ENCODE assay signal across 9 mouse cellular contexts in genomic region chr13:96593621-96594020, GRCm38 (mm10). TPM values are rescaled to one million over a fixed set of nuclear protein-coding genes. Genes with fewer than 3 reads are reported as not detected.
DNase-seq lines count a peak whose midpoint lies in the region; ATAC-seq lines count a peak whose summit lies in the region.
"Had no signal": no experiment of that assay in that cellular context is flagged by ENCODE, and none has a peak within 500 bp of the region (broad histone marks: within the 10 kb centered on the region; RNA-seq: fewer than 3 reads in every experiment).

No protein-coding gene starts in this region.

- no peak overlapping the region for H3K27ac ChIP-seq in heart, embryonic 11.5 days (ENCODE audit: low read depth, low read length)
- H3K27ac ChIP-seq in midbrain, embryonic 14.5 days (replicated peaks; ENCODE audit: low read depth, low read length), result no peak overlapping the region
- no peak overlapping the region for H3K27ac ChIP-seq in midbrain, embryonic 11.5 days (ENCODE audit: low read depth, low read length)
- H3K27ac ChIP-seq: macrophage had no signal

- no peaks in the 10 kb centered on the region for H3K9me3 ChIP-seq in heart, embryonic 11.5 days (replicated peaks; ENCODE audit: control insufficient read depth, low read length)
- no peaks in the 10 kb centered on the region for H3K9me3 ChIP-seq in midbrain, embryonic 14.5 days (ENCODE audit: control insufficient read depth, low read length)
- no peaks in the 10 kb centered on the region for H3K9me3 ChIP-seq in midbrain, embryonic 11.5 days (ENCODE audit: control insufficient read depth, low read length)

- no peak for ATAC-seq in heart, embryonic 11.5 days (replicated peaks; ENCODE audit: insufficient number of reproducible peaks, low FRiP score, low TSS enrichment)
- ATAC-seq in midbrain, embryonic 14.5 days (ENCODE audit: low FRiP score, low TSS enrichment), result no peak
- ATAC-seq in midbrain, embryonic 11.5 days (ENCODE audit: low FRiP score), result no peak

- H3K27me3 ChIP-seq in heart, embryonic 11.5 days (ENCODE audit: control insufficient read depth, insufficient read depth, low read length), result no peaks in the 10 kb centered on the region
- H3K27me3 ChIP-seq in midbrain, embryonic 14.5 days (ENCODE audit: control insufficient read depth, insufficient read depth, low read length), result no peaks in the 10 kb centered on the region
- H3K27me3 ChIP-seq in midbrain, embryonic 11.5 days (ENCODE audit: control insufficient read depth, insufficient read depth, low read length), result no peaks in the 10 kb centered on the region

- H3K9ac ChIP-seq in heart, embryonic 11.5 days (ENCODE audit: low read depth, low read length), result no peak overlapping the region
- no peak overlapping the region for H3K9ac ChIP-seq in midbrain, embryonic 14.5 days (replicated peaks; ENCODE audit: low read length)
- H3K9ac ChIP-seq in midbrain, embryonic 11.5 days (ENCODE audit: low read length), result no peak overlapping the region

- H3K4me1 ChIP-seq in heart, embryonic 11.5 days (ENCODE audit: control insufficient read depth, insufficient read depth, low read length), result no peaks in the 10 kb centered on the region
- H3K4me1 ChIP-seq in midbrain, embryonic 14.5 days (ENCODE audit: control insufficient read depth, insufficient read depth, low read length), result no peaks in the 10 kb centered on the region
- peaks cover under 1% of the 10 kb centered on the region; the same call in 1 of the 2 replicates for H3K4me1 ChIP-seq in midbrain, embryonic 11.5 days (ENCODE audit: control insufficient read depth, insufficient read depth, low read length)

- peak; percentile 22 to 61 for DNase-seq in heart, adult 18-20 months
- peak; percentile 82 for DNase-seq in midbrain, embryonic 14.5 days
- DNase-seq in midbrain, embryonic 11.5 days (ENCODE audit: low spot score, missing footprints), result no peak
- DNase-seq in embryo, embryonic 9.5 days (ENCODE audit: extremely low spot score), result peak; percentile 12
- peak; percentile 72 for DNase-seq in retina, postnatal 1 day
- no peak for DNase-seq in adrenal gland, postnatal 25 days
- no peak for DNase-seq in T-cell, adult 2 months (ENCODE audit: low spot score)

- WGBS in heart, embryonic 11.5 days (ENCODE audit: insufficient replicate concordance), result 13% methylated on average over 1 of the region's 1 CpGs
- 23% methylated on average over 1 of the region's 1 CpGs for WGBS in midbrain, embryonic 14.5 days
- WGBS in midbrain, embryonic 11.5 days, result 26% methylated on average over 1 of the region's 1 CpGs

- no peaks in the 10 kb centered on the region for H3K36me3 ChIP-seq in heart, embryonic 11.5 days (ENCODE audit: control insufficient read depth, insufficient read depth, low read length)
- 0 out of 2 replicates have a peak, but pooled peaks cover 3% of the 10 kb centered on the region for H3K36me3 ChIP-seq in midbrain, embryonic 14.5 days (ENCODE audit: control insufficient read depth, insufficient read depth, low read length)
- H3K36me3 ChIP-seq in midbrain, embryonic 11.5 days (ENCODE audit: control insufficient read depth, insufficient read depth, low read length), result no peaks in the 10 kb centered on the region

- H3K4me3 ChIP-seq in heart, embryonic 11.5 days (ENCODE audit: low read depth, low read length), result no peak overlapping the region
- no peak overlapping the region for H3K4me3 ChIP-seq in midbrain, embryonic 14.5 days (replicated peaks; ENCODE audit: low read depth, low read length)
- no peak overlapping the region for H3K4me3 ChIP-seq in midbrain, embryonic 11.5 days (ENCODE audit: low read depth, low read length)

- no peak overlapping the region for H3K4me2 ChIP-seq in heart, embryonic 11.5 days
- no peak overlapping the region for H3K4me2 ChIP-seq in midbrain, embryonic 14.5 days (ENCODE audit: low read length)
- no peak overlapping the region for H3K4me2 ChIP-seq in midbrain, embryonic 11.5 days

RNA-seq across cellular contexts. Expression of gene Col4a3bp, which starts 51.2 kb away (rescaled TPM):
- total RNA-seq in heart, adult 18-20 months (2021), result 10 to 100 TPM; 37.3 to 39.6 TPM
- 8.2 and 10.1 TPM in 2 replicates for polyA plus RNA-seq in heart, embryonic 11.5 days (2014; fragmentation: Nextera tagmentation; extraction: Ambion mirVana)
- polyA plus RNA-seq in midbrain, embryonic 14.5 days (2014; fragmentation: Nextera tagmentation; extraction: Ambion mirVana), result 9.1 and 9.8 TPM in 2 replicates
- polyA plus RNA-seq in midbrain, embryonic 11.5 days (2014; fragmentation: Nextera tagmentation; extraction: Ambion mirVana), result 6.7 and 6.9 TPM in 2 replicates
- 124 and 126 TPM in 2 replicates for total RNA-seq in adrenal gland, postnatal 25 days (2021)

RNA-seq across cellular contexts. Expression of gene Polk, which starts 51.2 kb away (rescaled TPM):
- 1 to 10 TPM; 3.8 to 4.9 TPM for total RNA-seq in heart, adult 18-20 months (2021)
- polyA plus RNA-seq in heart, embryonic 11.5 days (2014; fragmentation: Nextera tagmentation; extraction: Ambion mirVana), result 5.8 and 7.6 TPM in 2 replicates
- 4.3 and 6.7 TPM in 2 replicates for polyA plus RNA-seq in midbrain, embryonic 14.5 days (2014; fragmentation: Nextera tagmentation; extraction: Ambion mirVana)
- polyA plus RNA-seq in midbrain, embryonic 11.5 days (2014; fragmentation: Nextera tagmentation; extraction: Ambion mirVana), result 7.3 and 8.2 TPM in 2 replicates
- total RNA-seq in adrenal gland, postnatal 25 days (2021), result 44.5 and 44.9 TPM in 2 replicates

Comparison
In these comparisons a context has a peak if more than half of its experiments do, and no peak if none do; other contexts are left out.
1. DNase-seq: peak in heart, adult 18-20 months (2 of 2), midbrain, embryonic 14.5 days (single experiment), embryo, embryonic 9.5 days (single experiment) and retina, postnatal 1 day (single experiment); none in midbrain, embryonic 11.5 days (single experiment), adrenal gland, postnatal 25 days (single experiment) and T-cell, adult 2 months (single experiment).